Mouse (Mus musculus) neural tube, embryonic 13.5 days (tissue): Measurements from ENCODE around the gene Aspdh. TPM values are rescaled to one million over a fixed set of nuclear protein-coding genes. Genes with fewer than 3 reads are reported as not detected.
A peak's percentile ranks its signal among the peaks of the same experiment; 100 is the strongest.

Source experiments
- ATAC-seq: fragments of 200-750 bp; cut with Nextera tagmentation; 2 replicates; pipeline ENCODE4 v1.8.0; 2017; ENCODE audit warnings: low read depth, mild to moderate bottlenecking, moderate TSS enrichment, moderate library complexity
- H3K27ac ChIP-seq: fragments of 300-500 bp; sonication (generic); replicated peaks from 2 replicates; pipeline ENCODE4 v1.5.1; 2015; ENCODE audit warnings: moderate library complexity, mild to moderate bottlenecking, inconsistent platforms
- H3K27me3 ChIP-seq: fragments of 300-500 bp; sonication (generic); 2 replicates; pipeline ENCODE4 v1.6.1; 2015; ENCODE audit warnings: mild to moderate bottlenecking, inconsistent platforms
- H3K36me3 ChIP-seq: fragments of 300-500 bp; sonication (generic); 2 replicates; pipeline ENCODE4 v1.6.1; 2015; ENCODE audit warnings: mild to moderate bottlenecking, inconsistent platforms
- H3K4me1 ChIP-seq: fragments of 300-500 bp; sonication (generic); replicated peaks from 2 replicates; pipeline ENCODE4 v1.6.1; 2015; ENCODE audit warnings: inconsistent platforms
- H3K4me2 ChIP-seq: fragments of 300-500 bp; sonication (generic); 2 replicates; pipeline ENCODE4 v1.6.1; 2015; ENCODE audit warnings: inconsistent platforms, mild to moderate bottlenecking, moderate library complexity
- H3K4me3 ChIP-seq: fragments of 300-500 bp; sonication (generic); 2 replicates; pipeline ENCODE4 v1.5.1; 2015; ENCODE audit warnings: mild to moderate bottlenecking, inconsistent platforms
- H3K9ac ChIP-seq: fragments of 300-500 bp; sonication (generic); 2 replicates; pipeline ENCODE4 v1.6.1; 2015; ENCODE audit warnings: moderate library complexity, mild to moderate bottlenecking, inconsistent platforms
- H3K9me3 ChIP-seq: fragments of 300-500 bp; sonication (generic); 2 replicates; pipeline ENCODE4 v1.6.1; 2016; ENCODE audit warnings: inconsistent platforms
- WGBS: fragments of 180-500 bp; shearing (Covaris S2); methylation state at CpG from one replicate; pipeline ENCODE4 v1.1.7; 2015; 5-methylcytosine and 5-hydroxymethylcytosine counted together
- polyA plus RNA-seq: library from polyadenylated mRNA; unstranded; fragments of >200 nt; fragmentation: Nextera tagmentation; extraction: Ambion mirVana; gene quantifications from 2 replicates; pipeline ENCODE4 v1.2.1, GENCODE M21; 2015

Gene Aspdh
- polyA plus RNA-seq, 1 experiment from 2014 or later: 1.6 TPM

GRCm38 (mm10) chr7:44467811-44468411 is 2.7 kb downstream of the Aspdh start, which contains the start of gene Josd2:
Gene Josd2 (plus strand): TSS chr7:44467980.
- ATAC-seq: peak; percentile 92
- H3K36me3 ChIP-seq: peaks cover 13% of the 10 kb centered on the region
- H3K9me3 ChIP-seq: no peaks in the 10 kb centered on the region
- H3K27ac ChIP-seq: peak within 1 kb of the TSS; percentile 93
- under 1% methylated on average over 42 of the region's 42 CpGs for WGBS
- peak within 1 kb of the TSS; percentile 60 for H3K4me3 ChIP-seq
- peaks cover 71% of the 10 kb centered on the region for H3K4me1 ChIP-seq
- H3K9ac ChIP-seq: peak within 1 kb of the TSS; percentile 76
- H3K27me3 ChIP-seq: no peaks in the 10 kb centered on the region; the same call in 1 of the 2 replicates
- peak within 1 kb of the TSS; percentile 73 for H3K4me2 ChIP-seq

- peak overlapping the region; percentile 93 for H3K27ac ChIP-seq
- ATAC-seq: no peak
- peak overlapping the region; percentile 73 for H3K4me2 ChIP-seq
- WGBS: 60% methylated on average over 15 of the region's 15 CpGs
- no peaks in the 10 kb centered on the region for H3K27me3 ChIP-seq
- H3K9me3 ChIP-seq: no peaks in the 10 kb centered on the region
- H3K4me1 ChIP-seq: peaks cover 69% of the 10 kb centered on the region
- H3K36me3 ChIP-seq: peaks cover 5% of the 10 kb centered on the region
- H3K4me3 ChIP-seq: peak overlapping the region; percentile 60
- peak overlapping the region; percentile 76 for H3K9ac ChIP-seq
Measured at GRCm38 (mm10) chr7:44468644-44469285, 3.6 kb downstream of the Aspdh start.

DNA sequence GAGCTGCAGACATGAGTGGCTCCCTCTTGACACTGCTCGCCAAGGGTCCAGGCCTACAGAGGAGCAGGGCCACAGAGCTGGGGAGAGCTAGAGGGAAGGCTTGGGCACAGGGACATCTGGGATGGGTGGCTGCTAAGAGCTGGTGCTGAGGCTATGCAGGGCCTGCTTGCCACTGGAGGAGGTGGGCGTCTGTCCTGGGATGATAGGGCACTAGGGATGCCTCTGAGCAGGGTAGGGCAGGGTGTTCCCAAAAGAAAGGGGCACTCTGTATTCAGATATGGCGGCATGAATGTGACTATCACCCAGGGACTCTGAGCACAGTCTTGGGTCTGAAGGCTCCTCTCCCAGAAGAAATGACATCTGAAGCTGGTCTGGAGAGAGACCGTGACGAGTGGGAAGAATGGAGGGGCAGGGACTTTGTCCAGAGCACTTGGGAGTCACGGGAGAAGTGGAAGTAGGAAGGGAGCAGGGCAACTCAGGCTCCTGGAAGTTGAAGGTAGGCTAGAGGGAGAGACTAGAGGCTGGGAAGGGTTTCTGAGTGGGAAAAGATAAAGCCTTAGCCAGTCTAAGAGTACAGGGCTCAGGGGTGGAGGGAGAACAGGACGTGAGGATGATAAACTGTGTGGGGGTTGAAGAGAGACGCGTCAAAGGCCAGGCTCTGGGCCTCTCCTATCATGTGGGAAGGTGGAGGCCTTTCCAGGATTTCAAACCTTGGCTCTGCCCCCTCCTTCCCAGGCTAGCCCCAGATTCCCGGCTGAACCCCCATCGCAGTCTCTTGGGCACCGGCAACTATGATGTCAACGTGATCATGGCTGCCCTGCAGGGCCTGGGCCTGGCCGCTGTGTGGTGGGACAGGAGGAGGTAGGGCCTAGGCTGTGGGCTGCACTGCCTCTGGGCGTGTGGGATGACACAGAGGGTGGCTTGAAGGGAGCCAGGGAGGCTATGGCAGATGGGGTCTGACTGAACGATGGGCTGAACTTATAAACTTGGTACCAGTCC is 4.8 kb downstream of the Aspdh start:
- no peak overlapping the region; the same call in 1 of the 2 replicates for H3K9ac ChIP-seq
- peak overlapping the region; percentile 93; the same call in 1 of the 2 replicates for H3K27ac ChIP-seq

GRCm38 (mm10) chr7:44470696-44471612 is 5.8 kb downstream of the Aspdh start:
- Histone ChIP-seq H3K9ac (no peak overlapping the region), H3K4me3 (no peak overlapping the region)

More for the DNA sequence above, 4.8 kb downstream of the Aspdh start:
- Histone ChIP-seq H3K9me3 (no peaks in the 10 kb centered on the region), H3K27me3 (no peaks in the 10 kb centered on the region), H3K36me3 (no peaks in the 10 kb centered on the region), H3K4me3 (no peak overlapping the region), H3K4me2 (peak overlapping the region; percentile 73), H3K4me1 (peaks cover 69% of the 10 kb centered on the region)
- 90% methylated on average over 16 of the region's 16 CpGs for WGBS
- no peak for ATAC-seq

DNA sequence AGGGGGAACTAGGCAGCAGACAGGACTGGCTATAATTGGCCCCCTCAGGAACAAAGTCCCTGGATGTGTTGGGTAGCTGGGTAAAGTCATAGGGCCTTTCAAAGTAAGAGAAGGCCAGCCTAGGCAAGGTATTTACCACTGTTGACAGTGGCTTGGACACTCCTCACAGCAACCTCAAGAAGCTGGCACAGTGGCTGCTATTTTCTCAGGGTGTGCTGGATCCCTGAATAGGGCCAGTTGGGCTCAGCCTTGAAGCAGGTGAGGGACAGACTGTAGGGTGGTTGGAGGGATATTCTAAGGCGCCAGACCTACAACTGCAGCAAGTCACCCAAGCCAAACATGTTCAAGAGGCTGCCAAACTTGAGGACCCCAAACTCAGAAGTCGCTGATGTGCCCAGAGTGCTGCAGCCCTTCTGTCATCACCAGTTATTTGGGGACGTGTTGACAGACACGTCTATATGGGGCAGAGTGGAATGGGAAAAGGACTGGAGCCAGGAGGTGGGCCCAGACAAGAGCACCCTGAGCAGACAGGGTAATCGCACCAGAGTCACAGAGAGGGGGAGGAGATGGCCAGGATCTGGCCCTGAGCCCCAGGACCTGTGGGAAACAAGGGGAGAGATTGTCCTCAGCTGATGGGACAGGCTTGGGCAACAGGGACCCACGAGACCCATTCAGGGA is 6.8 kb downstream of the Aspdh start:
- 50% methylated on average over 6 of the region's 6 CpGs for WGBS
- Histone ChIP-seq H3K36me3 (no peaks in the 10 kb centered on the region), H3K9me3 (no peaks in the 10 kb centered on the region), H3K4me2 (no peak overlapping the region), H3K27ac (peak overlapping the region; percentile 30), H3K9ac (no peak overlapping the region), H3K27me3 (peaks cover 12% of the 10 kb centered on the region), H3K4me1 (peaks cover 64% of the 10 kb centered on the region), H3K4me3 (no peak overlapping the region)
- ATAC-seq: no peak

More at GRCm38 (mm10) chr7:44470696-44471612, 5.8 kb downstream of the Aspdh start:
- Histone ChIP-seq H3K4me1 (peaks cover 71% of the 10 kb centered on the region), H3K36me3 (no peaks in the 10 kb centered on the region), H3K9me3 (no peaks in the 10 kb centered on the region), H3K4me2 (no peak overlapping the region), H3K27ac (peak overlapping the region; percentile 30; the same call in 1 of the 2 replicates), H3K27me3 (peaks cover under 1% of the 10 kb centered on the region)
- ATAC-seq: no peak
- 89% methylated on average over 16 of the region's 16 CpGs for WGBS

GRCm38 (mm10) chr7:44472558-44472885 is 7.3 kb downstream of the Aspdh start:
- Histone ChIP-seq H3K36me3 (no peaks in the 10 kb centered on the region), H3K27ac (0 out of 2 replicates have a peak overlapping the region, but pooled peaks have one; percentile 79), H3K4me2 (no peak overlapping the region), H3K4me3 (no peak overlapping the region), H3K9me3 (no peaks in the 10 kb centered on the region), H3K27me3 (peaks cover 17% of the 10 kb centered on the region), H3K9ac (no peak overlapping the region), H3K4me1 (peaks cover 59% of the 10 kb centered on the region)
- 0% methylated on average over 1 of the region's 1 CpGs for WGBS
- ATAC-seq: no peak

DNA sequence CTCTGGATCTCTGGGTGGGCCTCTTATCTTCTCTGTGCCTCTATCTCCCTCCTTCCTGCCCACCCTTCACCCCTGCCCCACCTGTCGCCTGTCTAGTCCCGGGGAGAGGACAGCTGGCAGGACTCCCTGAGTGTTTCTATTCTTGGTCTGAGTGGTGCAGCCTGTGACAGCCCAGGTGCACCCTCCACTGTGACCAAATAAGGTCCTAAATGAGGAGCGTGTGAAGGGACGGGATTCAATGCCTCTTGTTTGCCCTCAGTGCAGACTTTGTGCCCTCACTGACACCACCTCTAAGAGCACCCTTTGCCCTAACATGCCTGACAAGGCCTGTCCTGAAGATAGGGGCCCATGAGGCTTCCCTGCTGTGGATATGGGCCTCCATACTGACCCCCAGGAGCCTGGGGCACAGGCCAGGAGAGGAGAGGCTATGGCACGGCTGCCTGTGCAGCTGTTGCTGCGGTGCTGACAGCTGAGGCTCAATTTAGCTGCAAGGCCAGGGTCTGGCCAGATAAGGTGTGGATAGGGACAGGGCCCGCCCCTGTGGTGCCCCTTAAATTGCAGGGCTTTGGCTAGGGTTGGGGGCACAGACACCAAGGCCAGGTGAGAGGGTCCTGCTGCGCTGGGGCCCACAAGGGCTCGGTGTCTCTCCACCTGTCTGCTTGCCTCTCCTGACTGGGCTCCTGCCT is 7.9 kb downstream of the Aspdh start:
- Histone ChIP-seq H3K9me3 (no peaks in the 10 kb centered on the region), H3K36me3 (no peaks in the 10 kb centered on the region), H3K27ac (peak overlapping the region; percentile 79; the same call in 1 of the 2 replicates), H3K4me3 (no peak overlapping the region), H3K4me1 (peaks cover 57% of the 10 kb centered on the region), H3K27me3 (peaks cover 22% of the 10 kb centered on the region), H3K4me2 (no peak overlapping the region), H3K9ac (0 out of 2 replicates have a peak overlapping the region, but pooled peaks have one; percentile 38)
- ATAC-seq: no peak
- WGBS: 65% methylated on average over 9 of the region's 9 CpGs

DNA sequence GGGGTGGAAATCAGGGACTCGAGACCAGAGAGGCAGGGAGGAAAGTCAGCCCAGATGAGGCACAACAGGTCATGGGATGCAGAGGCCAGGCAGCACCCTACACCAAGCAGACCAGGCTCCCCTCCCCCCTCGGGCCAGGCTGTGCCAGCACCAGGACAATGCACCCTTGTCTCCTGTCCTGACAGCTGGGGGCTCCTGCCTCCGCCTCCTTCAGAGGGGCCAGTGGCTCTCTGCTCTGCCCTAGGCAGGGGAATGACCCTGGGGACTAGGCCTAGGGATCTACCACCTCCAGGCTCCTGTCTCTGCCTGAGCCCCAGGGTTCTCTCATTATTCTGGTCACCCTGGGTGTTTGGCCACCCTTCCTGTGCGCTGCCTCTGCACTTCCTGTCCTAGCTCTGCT is 9.2 kb downstream of the Aspdh start:
- Histone ChIP-seq H3K4me2 (no peak overlapping the region), H3K36me3 (no peaks in the 10 kb centered on the region), H3K27ac (peak overlapping the region; percentile 79), H3K4me3 (no peak overlapping the region), H3K4me1 (peaks cover 45% of the 10 kb centered on the region), H3K9me3 (no peaks in the 10 kb centered on the region), H3K27me3 (peaks cover 35% of the 10 kb centered on the region), H3K9ac (peak overlapping the region; percentile 52)
- ATAC-seq: peak; percentile 75
- WGBS: 11% methylated on average over 4 of the region's 4 CpGs

- Histone ChIP-seq H3K36me3 (no peaks in the 10 kb centered on the region), H3K27me3 (peaks cover 40% of the 10 kb centered on the region), H3K4me1 (peaks cover 40% of the 10 kb centered on the region), H3K9me3 (no peaks in the 10 kb centered on the region), H3K4me2 (no peak overlapping the region), H3K27ac (peak overlapping the region; percentile 79), H3K4me3 (no peak overlapping the region), H3K9ac (no peak overlapping the region)
- 33% methylated on average over 5 of the region's 5 CpGs for WGBS
- peak; percentile 28; the same call in 1 of the 2 replicates for ATAC-seq
Measured at GRCm38 (mm10) chr7:44475046-44475614, 9.9 kb downstream of the Aspdh start.

GRCm38 (mm10) chr7:44482836-44483435 is 17.7 kb downstream of the Aspdh start:
- 75% methylated on average over 3 of the region's 3 CpGs for WGBS
- ATAC-seq: no peak

More at GRCm38 (mm10) chr7:44482836-44483435, 17.7 kb downstream of the Aspdh start:
- Histone ChIP-seq H3K4me3 (no peak overlapping the region), H3K27ac (no peak overlapping the region), H3K9ac (no peak overlapping the region), H3K4me1 (peaks cover 10% of the 10 kb centered on the region; the same call in 1 of the 2 replicates), H3K36me3 (0 out of 2 replicates have a peak, but pooled peaks cover 3% of the 10 kb centered on the region), H3K9me3 (no peaks in the 10 kb centered on the region), H3K4me2 (no peak overlapping the region), H3K27me3 (peaks cover 44% of the 10 kb centered on the region)
